Mouse (Mus musculus) CH12.LX (cell line): ENCODE measurements around the gene Klc1.
A peak's percentile ranks its signal among the peaks of the same experiment; 100 is the strongest.

Experiments
- CHD2 ChIP-seq: IDR thresholded peaks from 2 replicates; pipeline ENCODE4 v1.6.1; 2011; ENCODE audit warnings: low read length, improper control_type of control experiment
- CTCF ChIP-seq, 2 experiments: IDR thresholded peaks in 1 of 2; conservative IDR thresholded peaks in 1 of 2; 2 replicates each; pipeline ENCODE4 v1.5.1; 2011 to 2012; ENCODE audit warnings: low read depth in 2 of 2, low read length in 2 of 2, improper control_type of control experiment in 1 of 2, inconsistent platforms in 1 of 2, mild to moderate bottlenecking in 1 of 2, moderate library complexity in 1 of 2
- ETS1 ChIP-seq: conservative IDR thresholded peaks from 2 replicates; pipeline ENCODE4 v1.6.1; 2012; ENCODE audit warnings: low read depth, mild to moderate bottlenecking, inconsistent platforms, low read length, improper control_type of control experiment, moderate library complexity
- HCFC1 ChIP-seq: IDR thresholded peaks from 2 replicates; pipeline ENCODE4 v1.6.1; 2012; ENCODE audit warnings: low read depth, mild to moderate bottlenecking, inconsistent platforms, low read length, improper control_type of control experiment
- MXI1 ChIP-seq: IDR thresholded peaks from 2 replicates; pipeline ENCODE4 v1.6.1; 2011; ENCODE audit warnings: mild to moderate bottlenecking, low read depth, low read length, improper control_type of control experiment
- POLR2A ChIP-seq: IDR thresholded peaks from 2 replicates; pipeline ENCODE4 v1.6.1; 2011; ENCODE audit warnings: low read depth, mild to moderate bottlenecking, improper control_type of control experiment, low read length

DNA sequence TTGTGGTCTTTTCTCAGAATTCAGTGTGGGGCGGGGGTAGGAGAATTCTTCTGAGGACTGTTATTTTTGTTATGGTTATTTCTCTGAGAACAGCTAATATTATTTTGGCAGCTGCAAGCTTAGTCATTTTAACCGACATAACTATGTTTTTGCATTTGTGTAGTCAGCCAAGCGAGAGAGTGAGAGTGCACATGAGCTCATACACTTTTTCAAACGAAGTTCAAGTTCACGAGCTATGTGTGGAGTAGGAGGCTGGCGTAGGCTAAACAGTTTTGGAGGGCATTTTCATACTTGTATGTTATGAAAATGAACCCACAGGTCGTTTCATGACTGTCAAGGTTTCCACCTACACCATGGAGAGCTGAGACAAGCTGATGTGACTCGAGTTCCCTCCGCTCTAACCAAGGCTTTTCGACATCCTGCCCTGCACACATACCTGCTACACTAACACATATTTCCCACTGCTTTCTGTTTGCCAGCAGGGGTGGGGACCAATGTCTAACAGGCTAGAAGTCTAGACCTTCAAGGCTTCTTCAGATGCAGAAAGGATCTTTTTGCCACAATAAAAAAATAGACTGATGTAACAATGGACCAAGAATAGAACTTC lies 9.8 kb downstream of the Klc1 start:
- no peak for TF ChIP-seq CHD2
- no peak for TF ChIP-seq CTCF (conservative IDR thresholded peaks at IDR 0.05 in 1 of 2, IDR thresholded peaks at IDR 0.05 in 1 of 2; ENCODE audit: low read depth in 2 of 2, low read length in 2 of 2)
- TF ChIP-seq POLR2A: no peak
- no peak for TF ChIP-seq MXI1
- no peak for TF ChIP-seq HCFC1
- TF ChIP-seq ETS1: peak; percentile 97
